Mouse (Mus musculus) kidney, embryonic 14.5 days (tissue): ENCODE data around the gene Lce1m. TPM values are rescaled to one million over a fixed set of nuclear protein-coding genes. Genes with fewer than 3 reads are reported as not detected.
A peak's percentile ranks its signal among the peaks of the same experiment; 100 is the strongest.

Experiments used
- ATAC-seq: fragments of 200-750 bp; cut with Nextera tagmentation; 2 replicates; pipeline ENCODE4 v1.8.0; 2017; ENCODE audit warnings: moderate number of reproducible peaks, mild to moderate bottlenecking, moderate TSS enrichment, moderate library complexity; ENCODE audit not compliant: low FRiP score, low TSS enrichment
- H3K27ac ChIP-seq: fragments of 300-500 bp; sonication (generic); 2 replicates; pipeline ENCODE4 v1.5.1; 2014; ENCODE audit warnings: low read depth, mild to moderate bottlenecking, low read length, moderate library complexity, mixed read lengths
- H3K27me3 ChIP-seq: fragments of 300-500 bp; sonication (generic); 2 replicates; pipeline ENCODE4 v1.6.1; 2014; ENCODE audit warnings: mild to moderate bottlenecking, low read length; ENCODE audit not compliant: control insufficient read depth, insufficient read depth
- H3K36me3 ChIP-seq: fragments of 300-500 bp; sonication (generic); 2 replicates; pipeline ENCODE4 v1.6.1; 2014; ENCODE audit warnings: low read length, mixed read lengths; ENCODE audit not compliant: control insufficient read depth, insufficient read depth
- H3K4me1 ChIP-seq: fragments of 300-500 bp; sonication (generic); 2 replicates; pipeline ENCODE4 v1.6.1; 2014; ENCODE audit warnings: low read length, mixed read lengths; ENCODE audit not compliant: control insufficient read depth, insufficient read depth
- H3K4me2 ChIP-seq: fragments of 300-500 bp; sonication (generic); replicated peaks from 2 replicates; pipeline ENCODE4 v1.6.1; 2014; ENCODE audit warnings: low read depth, mild to moderate bottlenecking, low read length
- H3K4me3 ChIP-seq: fragments of 300-500 bp; sonication (generic); 2 replicates; pipeline ENCODE4 v1.5.1; 2014; ENCODE audit warnings: mild to moderate bottlenecking, low read length
- H3K9ac ChIP-seq: fragments of 300-500 bp; sonication (generic); 2 replicates; pipeline ENCODE4 v1.6.1; 2014; ENCODE audit warnings: low read depth, mild to moderate bottlenecking, low read length, moderate library complexity
- H3K9me3 ChIP-seq: fragments of 300-500 bp; sonication (generic); 2 replicates; pipeline ENCODE4 v1.6.1; 2016; ENCODE audit warnings: low read length; ENCODE audit not compliant: control insufficient read depth
- WGBS: fragments of 180-500 bp; shearing (Covaris S2); extraction: QIAGEN DNeasy Blood & Tissue Kit; methylation state at CpG from one replicate; pipeline ENCODE4 v1.1.7; 2014; 5-methylcytosine and 5-hydroxymethylcytosine counted together
- polyA plus RNA-seq: library from polyadenylated mRNA; unstranded; fragments of >200 nt; fragmentation: Nextera tagmentation; extraction: Ambion mirVana; gene quantifications from 2 replicates; pipeline ENCODE4 v1.2.1, GENCODE M21; 2014

Gene Lce1m
- polyA plus RNA-seq, 1 experiment from 2014 or later: not detected

DNA sequence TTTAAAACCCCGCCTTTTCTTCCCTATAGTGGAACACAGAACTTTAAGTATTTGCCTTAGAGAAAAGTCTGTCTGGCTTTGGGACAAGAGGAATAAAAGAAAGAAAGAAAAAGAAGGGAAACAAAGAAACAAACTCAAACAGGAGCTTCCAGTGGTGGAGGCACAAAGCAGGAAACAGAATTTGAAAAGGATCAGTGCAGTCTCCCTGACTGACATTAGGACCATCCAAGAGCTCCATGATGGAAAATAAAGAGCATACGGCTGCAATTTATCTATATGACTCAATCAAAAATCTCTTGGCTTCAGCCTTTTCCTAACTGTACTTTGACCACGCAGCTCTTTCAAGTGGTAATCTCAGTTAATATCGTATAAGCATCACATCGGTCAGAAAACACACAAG, 4.0 kb downstream of the Lce1m start:
- no peak overlapping the region for H3K27ac ChIP-seq
- 28% methylated on average over 5 of the region's 5 CpGs for WGBS
- no peaks in the 10 kb centered on the region for H3K36me3 ChIP-seq
- ATAC-seq: 0 out of 2 replicates have a peak, but pooled peaks have one; percentile 50
- H3K9ac ChIP-seq: peak overlapping the region; percentile 38
- peak overlapping the region; percentile 68 for H3K4me2 ChIP-seq
- no peaks in the 10 kb centered on the region for H3K27me3 ChIP-seq
- peak overlapping the region; percentile 40 for H3K4me3 ChIP-seq
- H3K9me3 ChIP-seq: no peaks in the 10 kb centered on the region
- peaks cover 3% of the 10 kb centered on the region; the same call in 1 of the 2 replicates for H3K4me1 ChIP-seq

DNA sequence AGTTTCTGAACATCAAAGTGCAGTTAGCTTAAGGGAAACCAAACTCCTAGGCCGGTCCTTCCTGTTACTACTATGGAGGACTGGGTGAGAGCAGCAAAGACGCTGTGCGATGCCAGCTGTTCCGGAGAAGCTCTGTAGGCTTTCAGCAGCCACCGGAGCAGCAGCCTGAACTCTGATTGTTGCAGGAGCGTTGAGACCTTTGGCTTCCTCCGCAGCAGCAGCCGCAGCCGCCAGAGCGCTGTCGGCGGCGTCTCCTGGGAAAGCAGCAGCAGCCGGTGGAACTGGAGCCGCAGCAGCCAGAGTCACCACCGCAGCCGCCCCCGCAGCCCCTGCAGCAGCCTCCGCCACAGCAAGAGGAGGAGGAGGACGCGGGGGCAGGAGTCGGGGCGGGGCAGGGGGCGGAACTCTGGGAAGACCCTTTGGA, 4.5 kb downstream of the Lce1m start:
- no peaks in the 10 kb centered on the region for H3K9me3 ChIP-seq
- no peaks in the 10 kb centered on the region for H3K27me3 ChIP-seq
- 0% methylated on average over 24 of the region's 24 CpGs for WGBS
- H3K4me3 ChIP-seq: peak overlapping the region; percentile 40
- ATAC-seq: peak; percentile 97
- peak overlapping the region; percentile 68 for H3K4me2 ChIP-seq
- peaks cover 3% of the 10 kb centered on the region; the same call in 1 of the 2 replicates for H3K4me1 ChIP-seq
- peak overlapping the region; percentile 38 for H3K9ac ChIP-seq
- H3K27ac ChIP-seq: no peak overlapping the region
- no peaks in the 10 kb centered on the region for H3K36me3 ChIP-seq

DNA sequence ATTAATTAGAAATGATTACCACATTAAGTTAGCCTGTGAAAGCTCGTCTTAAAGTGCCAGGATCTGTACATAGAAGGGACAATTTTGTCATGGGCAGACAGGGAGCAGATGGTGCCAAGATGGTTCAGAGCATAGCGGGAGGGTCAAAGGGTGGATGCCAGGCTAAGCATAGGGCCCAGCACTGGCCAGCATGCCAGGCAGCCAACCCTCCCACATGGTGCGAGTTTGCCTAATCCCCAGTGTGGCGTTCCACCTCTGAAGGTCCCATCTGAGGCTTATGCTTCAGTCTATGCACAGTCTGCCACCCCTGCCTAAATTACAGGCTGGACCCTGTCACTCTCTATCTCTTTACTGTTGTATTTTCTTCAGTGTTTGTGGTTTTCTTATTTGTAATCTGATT, 16.0 kb downstream of the Lce1m start:
- H3K36me3 ChIP-seq: no peaks in the 10 kb centered on the region
- ATAC-seq: no peak
- H3K4me1 ChIP-seq: no peaks in the 10 kb centered on the region
- no peak overlapping the region for H3K4me2 ChIP-seq
- H3K27ac ChIP-seq: no peak overlapping the region
- no peak overlapping the region for H3K9ac ChIP-seq
- no peak overlapping the region for H3K4me3 ChIP-seq
- H3K27me3 ChIP-seq: peaks cover 3% of the 10 kb centered on the region; the same call in 1 of the 2 replicates
- no peaks in the 10 kb centered on the region for H3K9me3 ChIP-seq
- WGBS: 79% methylated on average over 4 of the region's 4 CpGs

DNA sequence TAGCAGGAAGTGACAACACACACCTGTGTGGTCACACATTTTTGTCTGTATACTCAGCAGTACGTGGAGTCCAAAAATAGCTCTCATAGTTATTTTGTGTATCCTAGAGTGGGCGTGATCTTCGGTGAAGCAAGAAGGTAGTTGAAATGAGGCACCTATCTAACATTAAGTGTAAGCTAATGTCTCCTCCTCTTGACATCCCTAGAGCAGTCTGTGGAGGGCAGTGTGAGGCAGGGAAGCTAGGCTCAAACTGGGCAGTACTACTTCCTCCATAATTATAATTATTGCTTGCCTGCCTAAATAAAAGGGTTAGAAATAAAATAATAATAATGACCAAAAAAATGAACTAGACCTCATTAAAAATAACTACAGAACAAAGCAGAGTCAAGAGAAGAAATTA, 18.2 kb downstream of the Lce1m start:
- no peak for ATAC-seq
- Histone ChIP-seq H3K27ac (no peak overlapping the region), H3K9me3 (no peaks in the 10 kb centered on the region), H3K9ac (no peak overlapping the region), H3K27me3 (peaks cover 3% of the 10 kb centered on the region; the same call in 1 of the 2 replicates), H3K4me1 (no peaks in the 10 kb centered on the region), H3K36me3 (no peaks in the 10 kb centered on the region), H3K4me3 (no peak overlapping the region), H3K4me2 (no peak overlapping the region)
- 76% methylated on average over 3 of the region's 3 CpGs for WGBS

DNA sequence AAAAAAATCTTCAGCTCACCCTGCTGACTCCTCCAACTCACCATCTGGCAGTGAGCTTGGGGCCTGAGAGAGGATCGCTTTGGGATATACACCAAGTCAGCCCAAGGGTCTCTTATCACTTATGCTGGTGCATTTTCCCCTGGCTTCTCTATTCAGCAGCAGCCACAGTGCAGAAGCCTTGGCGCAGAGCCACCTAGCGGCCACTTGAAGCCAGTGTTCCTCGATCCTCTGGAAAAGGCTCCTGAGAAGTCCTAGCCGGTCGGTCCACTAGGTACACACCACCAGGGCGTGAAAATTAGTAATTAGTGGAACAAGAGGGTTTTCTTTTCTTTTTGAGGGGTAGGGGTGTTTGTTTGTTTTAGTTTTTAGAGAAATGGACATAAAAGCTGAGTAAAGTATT, 20.2 kb downstream of the Lce1m start:
- Histone ChIP-seq H3K9me3 (no peaks in the 10 kb centered on the region), H3K27ac (no peak overlapping the region), H3K4me1 (no peaks in the 10 kb centered on the region), H3K9ac (no peak overlapping the region), H3K4me3 (no peak overlapping the region), H3K36me3 (no peaks in the 10 kb centered on the region), H3K4me2 (no peak overlapping the region), H3K27me3 (peaks cover 3% of the 10 kb centered on the region; the same call in 1 of the 2 replicates)
- peak; percentile 93 for ATAC-seq
- 5% methylated on average over 7 of the region's 7 CpGs for whole genome bisulfite sequencing

DNA sequence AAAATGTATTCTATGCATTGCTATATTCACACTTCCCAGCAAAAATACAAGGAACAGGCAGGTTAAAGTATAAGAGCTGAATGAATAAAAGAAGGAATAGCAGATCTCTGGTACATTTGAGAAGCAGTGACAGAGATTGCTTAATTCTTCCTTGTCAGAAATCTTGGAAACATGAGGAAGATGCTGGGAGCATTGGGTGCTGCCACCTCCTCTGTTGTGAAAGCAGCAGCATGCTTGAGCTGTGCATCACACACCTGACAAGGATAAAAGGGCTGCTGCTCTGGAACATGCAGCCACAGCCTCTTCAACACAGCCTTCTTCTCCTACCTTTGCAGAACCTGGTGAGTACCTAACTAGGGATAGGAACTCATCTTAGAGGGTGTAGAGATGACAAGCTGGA, 26.9 kb downstream of the Lce1m start, which contains the start of gene Lce3f:
Lce3f (plus strand) TSS at position 301 of the 400 bp plus-strand sequence.
- H3K9ac ChIP-seq: no peak within 1 kb of the TSS
- no peak within 1 kb of the TSS for H3K4me2 ChIP-seq
- H3K4me3 ChIP-seq: no peak within 1 kb of the TSS
- H3K36me3 ChIP-seq: no peaks in the 10 kb centered on the region
- H3K27me3 ChIP-seq: no peaks in the 10 kb centered on the region
- H3K4me1 ChIP-seq: no peaks in the 10 kb centered on the region
- no peaks in the 10 kb centered on the region for H3K9me3 ChIP-seq
- no peak within 1 kb of the TSS for H3K27ac ChIP-seq
- no peak for ATAC-seq

DNA sequence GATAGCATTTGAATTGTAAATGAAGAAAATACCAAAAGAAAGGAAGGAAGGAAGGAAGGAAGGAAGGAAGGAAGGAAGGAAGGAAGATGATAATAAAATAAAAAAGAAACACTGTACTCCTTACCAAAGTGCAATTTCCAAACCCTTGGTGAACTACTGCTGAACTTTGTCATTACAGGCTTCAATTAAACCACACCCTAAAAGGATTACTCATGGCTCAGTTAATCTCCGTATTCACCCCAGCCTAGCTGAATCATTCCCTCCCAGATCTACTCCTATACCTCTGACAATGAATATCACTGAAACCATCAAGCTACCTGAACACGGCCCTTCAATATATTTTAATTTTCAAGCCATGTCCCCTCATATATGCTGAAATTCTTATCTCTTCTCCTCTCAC, 40.4 kb downstream of the Lce1m start:
- no peak for ATAC-seq
- no peak overlapping the region for H3K4me3 ChIP-seq
- H3K4me2 ChIP-seq: no peak overlapping the region
- H3K9ac ChIP-seq: no peak overlapping the region
- WGBS: 78% methylated on average over 2 of the region's 2 CpGs
- H3K27me3 ChIP-seq: no peaks in the 10 kb centered on the region
- no peak overlapping the region for H3K27ac ChIP-seq
- no peaks in the 10 kb centered on the region for H3K4me1 ChIP-seq
- H3K36me3 ChIP-seq: no peaks in the 10 kb centered on the region
- no peaks in the 10 kb centered on the region for H3K9me3 ChIP-seq

Other genes starting within 250 kb of the Lce1m start
- not detected in 2 replicates for gene Lce1i, start 240.2 kb downstream of the Lce1m start, polyA plus RNA-seq
- gene Lce1j, start 228.5 kb downstream of the Lce1m start, polyA plus RNA-seq: not detected in 2 replicates
- not detected in 2 replicates for gene Lce1k, start 211.2 kb downstream of the Lce1m start, polyA plus RNA-seq
- not detected in 2 replicates for gene Kprp, start 191.8 kb downstream of the Lce1m start, polyA plus RNA-seq
- not detected in 2 replicates for gene Lce1l, start 167.8 kb downstream of the Lce1m start, polyA plus RNA-seq
- gene 2310050C09Rik, start 148.8 kb downstream of the Lce1m start, polyA plus RNA-seq: not detected in 2 replicates
- not detected in 2 replicates for gene Lce3a, start 92.8 kb downstream of the Lce1m start, polyA plus RNA-seq
- gene Lce3b, start 86.1 kb downstream of the Lce1m start, polyA plus RNA-seq: not detected in 2 replicates
- not detected in 2 replicates for gene Lce3c, start 74.6 kb downstream of the Lce1m start, polyA plus RNA-seq
- not detected in 2 replicates for gene Lce3d, start 61.7 kb downstream of the Lce1m start, polyA plus RNA-seq
- not detected in 2 replicates for gene Lce3e, start 52.0 kb downstream of the Lce1m start, polyA plus RNA-seq
- not detected in 2 replicates for gene Lce3f, start 26.8 kb downstream of the Lce1m start, polyA plus RNA-seq
- 0.64 and 0.67 TPM in 2 replicates for gene Crct1, start 3.4 kb downstream of the Lce1m start, polyA plus RNA-seq
- gene Gm4858, start 49.8 kb upstream of the Lce1m start, polyA plus RNA-seq: not detected in 2 replicates
- gene Crnn, start 125.7 kb upstream of the Lce1m start, polyA plus RNA-seq: not detected in 2 replicates
- not detected in 2 replicates for gene Flg2, start 178.2 kb upstream of the Lce1m start, polyA plus RNA-seq